Mouse (Mus musculus) retina, adult 2 months (tissue): ENCODE results near the gene Dpp4.

ENCODE experiments used
- DNase-seq: peaks from one replicate; pipeline ENCODE4 v3.0.0-alpha.2; 2012; ENCODE audit warnings: low read depth, low spot score

Dpp4 gene

GRCm38 (mm10) chr2:62412081-62412821 lies at the start of gene Dpp4:
Gene Dpp4, minus strand, starts transcription at chr2:62412231.
- no peak for DNase-seq

- no peak for DNase-seq
These were observed 48.9 kb upstream of the Dpp4 start for GRCm38 (mm10) chr2:62460815-62461450.

GRCm38 (mm10) chr2:62460231-62460710 lies 48.2 kb upstream of the Dpp4 start:
- no peak for DNase-seq

- DNase-seq, result no peak
These were observed 47.5 kb upstream of the Dpp4 start for GRCm38 (mm10) chr2:62459241-62460174.

GRCm38 (mm10) chr2:62458070-62458469 lies 46.0 kb upstream of the Dpp4 start:
- peak; percentile 6 for DNase-seq

- no peak for DNase-seq
These were observed 43.0 kb upstream of the Dpp4 start for GRCm38 (mm10) chr2:62454991-62455390.

GRCm38 (mm10) chr2:62454033-62454432 lies 42.0 kb upstream of the Dpp4 start:
- DNase-seq, result no peak

GRCm38 (mm10) chr2:62450364-62450763 lies 38.3 kb upstream of the Dpp4 start:
- no peak for DNase-seq

GRCm38 (mm10) chr2:62449692-62450346 lies 37.8 kb upstream of the Dpp4 start:
- no peak for DNase-seq

GRCm38 (mm10) chr2:62440802-62441544 lies 28.9 kb upstream of the Dpp4 start:
- DNase-seq, result no peak

- DNase-seq, result no peak
These were observed 28.1 kb upstream of the Dpp4 start for GRCm38 (mm10) chr2:62440083-62440482.

- no peak for DNase-seq
These were observed 19.3 kb upstream of the Dpp4 start for GRCm38 (mm10) chr2:62431245-62431795.

GRCm38 (mm10) chr2:62425941-62426340 lies 13.9 kb upstream of the Dpp4 start:
- DNase-seq, result no peak

GRCm38 (mm10) chr2:62423343-62423776 lies 11.3 kb upstream of the Dpp4 start:
- DNase-seq, result no peak

GRCm38 (mm10) chr2:62422515-62423342 lies 10.7 kb upstream of the Dpp4 start:
- no peak for DNase-seq

GRCm38 (mm10) chr2:62421229-62421628 lies 9.2 kb upstream of the Dpp4 start:
- no peak for DNase-seq

GRCm38 (mm10) chr2:62420045-62420444 lies 8.0 kb upstream of the Dpp4 start:
- no peak for DNase-seq

- DNase-seq, result no peak
These were observed 5.2 kb upstream of the Dpp4 start for GRCm38 (mm10) chr2:62417233-62417632.
